Mouse (Mus musculus): ENCODE measurements around the gene Rgs8.

Rgs8 gene

DNA sequence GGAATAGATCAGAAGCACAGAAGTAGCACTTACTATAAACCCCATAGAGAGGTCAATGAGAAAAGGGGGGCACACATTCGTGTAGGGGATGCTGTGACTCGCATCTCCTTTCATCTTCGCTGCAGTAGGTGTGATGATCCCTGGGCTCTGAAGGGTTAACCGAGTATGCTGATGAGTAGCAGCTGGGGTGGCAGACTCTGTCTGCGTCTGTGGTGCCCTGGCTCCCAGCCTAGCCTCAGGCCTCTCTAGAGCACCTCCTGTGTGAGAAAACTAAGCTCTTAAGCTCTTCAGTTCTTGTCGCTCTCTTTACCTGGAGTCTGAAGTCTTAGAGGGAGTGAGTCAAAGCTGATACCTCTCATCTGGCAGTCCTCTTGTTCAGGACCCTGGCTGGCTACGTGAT is 51.3 kb downstream of the Rgs8 start:
- DNase-seq (ENCODE audit: extremely low spot score): no peak

DNA sequence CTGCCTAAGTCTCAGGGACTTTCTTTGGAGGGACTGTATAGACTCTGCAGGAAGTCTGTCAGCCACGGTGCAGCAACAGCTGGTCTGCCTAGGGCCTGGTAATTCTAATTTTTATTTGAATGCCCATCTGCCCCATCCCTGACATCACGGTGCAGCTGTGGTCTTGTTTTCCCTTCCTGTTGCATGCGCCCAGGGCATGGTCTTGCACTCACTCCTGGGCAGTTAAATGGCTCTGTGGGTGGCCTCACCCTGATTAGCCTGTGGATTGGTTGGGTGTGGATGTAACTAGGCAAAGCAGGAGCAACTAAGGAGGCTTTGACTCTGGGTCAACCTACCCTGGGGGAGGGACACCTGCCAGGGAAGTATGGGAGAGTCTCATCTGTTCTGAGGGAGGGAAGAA is 52.2 kb downstream of the Rgs8 start:
- no peak for DNase-seq (ENCODE audit: extremely low spot score)

DNA sequence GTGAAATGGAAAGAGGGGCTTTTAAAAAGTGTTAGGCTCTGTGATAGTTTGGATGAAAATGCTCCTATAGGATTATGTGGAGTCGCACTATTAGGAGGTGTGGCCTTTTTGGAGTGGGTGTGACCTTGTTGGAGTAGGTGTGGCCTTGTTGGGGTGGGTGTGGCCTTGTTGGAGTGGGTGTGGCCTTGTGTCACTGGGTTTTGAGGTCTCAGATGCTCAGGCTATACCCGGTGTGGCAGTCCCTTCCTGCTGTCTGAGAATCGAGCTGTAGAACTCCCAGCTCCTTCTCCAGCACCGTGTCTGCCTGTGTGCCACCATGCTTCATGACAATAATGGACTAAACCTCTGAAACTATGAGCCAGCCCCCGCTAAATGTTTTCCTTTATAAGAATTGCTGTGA is 55.8 kb downstream of the Rgs8 start:
- no peak for DNase-seq (ENCODE audit: extremely low spot score)

- no peak for DNase-seq (ENCODE audit: extremely low spot score)
These were observed 56.6 kb downstream of the Rgs8 start for GRCm38 (mm10) chr1:153709451-153709850.

DNA sequence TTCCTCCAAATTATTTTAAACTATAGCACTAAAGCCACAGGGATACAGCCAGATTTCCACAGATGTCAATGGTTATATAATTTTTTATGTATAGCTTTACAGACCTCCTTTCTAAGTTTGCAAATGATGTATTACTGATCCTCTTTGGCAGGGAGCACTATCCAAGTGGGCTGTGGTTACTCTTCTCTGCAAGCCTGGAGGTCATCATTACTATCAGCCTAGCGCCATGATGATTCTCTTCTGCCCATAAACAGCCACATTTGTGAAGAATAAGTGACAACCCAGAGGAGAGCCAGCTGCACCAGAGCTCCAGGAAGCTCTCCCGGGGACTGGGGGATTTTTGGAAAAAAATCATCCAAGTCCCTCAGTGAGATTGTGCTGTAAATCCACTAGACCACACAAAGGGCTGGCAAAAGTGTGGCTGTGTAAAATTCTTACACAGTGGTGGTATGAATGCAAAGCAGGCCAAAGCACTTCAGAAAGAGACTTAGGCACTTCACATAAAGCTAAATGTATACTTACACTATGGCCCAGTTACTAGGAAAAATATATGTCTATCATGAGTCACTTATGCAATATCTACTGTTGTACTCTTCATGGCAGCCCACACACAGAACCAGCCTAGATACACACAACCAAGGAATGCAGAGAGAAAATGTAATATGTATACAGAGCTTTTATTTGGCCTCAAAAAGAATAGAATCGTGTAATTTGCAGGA is 58.9 kb downstream of the Rgs8 start:
- no peak for DNase-seq (ENCODE audit: extremely low spot score)

GRCm38 (mm10) chr1:153712633-153713032 is 59.8 kb downstream of the Rgs8 start:
- no peak for DNase-seq (ENCODE audit: extremely low spot score)

- DNase-seq (ENCODE audit: extremely low spot score): no peak
These were observed 65.2 kb downstream of the Rgs8 start for GRCm38 (mm10) chr1:153717990-153718389.

DNA sequence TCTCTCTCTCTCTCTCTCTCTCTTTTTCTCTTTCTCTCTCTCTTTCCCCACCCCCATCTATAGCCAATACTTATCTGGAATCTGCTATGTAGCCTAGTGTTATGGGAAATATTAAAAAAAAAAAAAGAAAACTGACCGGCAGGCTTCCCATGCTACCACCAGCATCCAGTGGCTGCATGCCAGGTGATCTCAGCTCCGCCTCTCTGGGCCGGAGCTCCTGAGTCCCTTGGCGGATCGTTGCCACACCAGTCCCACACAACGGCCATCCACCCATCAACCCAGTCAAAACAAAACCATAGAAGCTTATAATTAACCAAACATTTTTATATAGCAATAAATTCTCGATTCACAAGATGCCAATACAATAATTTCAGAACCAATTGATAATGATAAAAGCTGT is 68.1 kb downstream of the Rgs8 start:
- no peak for DNase-seq (ENCODE audit: extremely low spot score)

DNA sequence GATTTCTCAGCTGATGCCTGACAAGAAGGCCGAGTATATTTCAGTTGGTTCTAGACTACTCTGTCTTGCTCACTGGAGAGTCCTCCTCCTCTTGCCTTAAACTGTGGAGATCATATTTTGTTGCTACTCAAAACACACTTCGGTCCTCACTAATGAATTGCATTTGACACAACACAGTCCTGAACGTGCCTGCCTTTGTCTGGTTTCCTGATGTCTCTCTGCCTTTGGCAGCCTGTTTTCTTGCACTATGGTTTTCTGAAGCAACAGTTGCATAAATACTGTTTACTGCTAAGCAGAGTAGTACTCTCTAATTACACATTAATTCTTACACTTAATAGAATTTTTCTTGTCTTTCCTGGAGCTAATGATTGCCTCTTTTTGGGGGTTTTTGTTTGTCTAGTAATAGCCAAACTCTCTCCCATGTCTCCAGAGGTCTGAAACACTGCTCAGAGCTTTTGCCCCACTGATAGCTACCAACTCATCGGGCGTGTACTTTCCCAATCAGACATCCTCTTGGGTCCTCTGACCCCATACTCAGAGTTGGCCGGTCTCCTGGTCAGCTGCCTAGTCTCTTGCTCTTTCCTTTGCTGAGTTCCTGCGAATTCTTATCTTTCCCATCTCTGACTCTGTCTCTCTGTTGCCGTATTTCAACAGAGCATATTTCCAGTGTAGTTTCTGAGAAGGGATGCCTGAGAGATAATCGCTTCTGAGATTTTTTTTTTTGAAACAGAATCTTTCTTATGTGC is 68.9 kb downstream of the Rgs8 start:
- no peak for DNase-seq (ENCODE audit: extremely low spot score)

GRCm38 (mm10) chr1:153723426-153723825 is 70.6 kb downstream of the Rgs8 start:
- no peak for DNase-seq (ENCODE audit: extremely low spot score)

GRCm38 (mm10) chr1:153726636-153727035 is 73.8 kb downstream of the Rgs8 start:
- no peak for DNase-seq (ENCODE audit: extremely low spot score)

DNA sequence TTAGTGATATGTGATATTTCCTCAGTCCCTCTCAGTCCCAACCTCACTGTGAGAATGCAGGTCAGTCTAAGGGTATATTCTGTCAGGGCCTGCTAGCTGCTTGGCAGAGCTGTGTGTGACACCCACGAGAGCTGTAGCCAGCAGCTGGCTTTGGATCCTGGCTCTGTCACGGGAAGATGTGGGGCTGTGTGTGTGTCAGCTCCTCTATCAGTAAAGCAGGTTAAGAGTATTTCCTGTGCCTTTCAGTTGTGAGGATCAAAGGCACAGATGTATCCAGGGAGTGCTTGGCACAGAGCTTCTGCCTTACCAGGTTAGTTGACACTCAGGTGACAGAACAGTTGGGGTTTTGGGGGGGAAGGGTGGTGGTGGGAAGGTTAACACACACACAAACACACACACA is 77.0 kb downstream of the Rgs8 start:
- no peak for DNase-seq (ENCODE audit: extremely low spot score)

- no peak for DNase-seq (ENCODE audit: extremely low spot score)
These were observed 77.8 kb downstream of the Rgs8 start for GRCm38 (mm10) chr1:153730671-153731070.

- no peak for DNase-seq (ENCODE audit: extremely low spot score)
These were observed 80.4 kb downstream of the Rgs8 start for GRCm38 (mm10) chr1:153733181-153733580.

DNA sequence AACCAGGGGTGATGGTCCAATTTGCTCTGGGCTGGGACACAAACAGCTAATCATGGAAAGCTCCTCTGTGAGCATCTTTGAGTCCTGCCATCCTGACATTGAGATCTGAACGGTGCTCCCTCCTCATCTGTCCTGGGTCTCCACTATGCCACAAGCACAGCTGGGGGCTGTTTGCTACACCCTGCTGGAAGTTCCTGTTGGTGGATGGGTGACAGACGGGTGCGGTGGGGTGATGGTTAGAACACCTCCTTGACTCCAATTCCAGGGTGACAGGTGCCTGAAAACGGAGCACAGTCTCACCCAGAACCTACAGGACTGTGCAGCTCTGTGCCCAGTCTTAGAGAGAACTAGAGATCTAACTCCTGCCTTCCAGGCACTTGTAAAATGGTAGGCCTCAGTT is 82.0 kb downstream of the Rgs8 start:
- no peak for DNase-seq (ENCODE audit: extremely low spot score)

GRCm38 (mm10) chr1:153736096-153736495 is 83.3 kb downstream of the Rgs8 start:
- DNase-seq (ENCODE audit: extremely low spot score): no peak

GRCm38 (mm10) chr1:153737101-153738085 is 84.6 kb downstream of the Rgs8 start:
- no peak for DNase-seq (ENCODE audit: extremely low spot score)

DNA sequence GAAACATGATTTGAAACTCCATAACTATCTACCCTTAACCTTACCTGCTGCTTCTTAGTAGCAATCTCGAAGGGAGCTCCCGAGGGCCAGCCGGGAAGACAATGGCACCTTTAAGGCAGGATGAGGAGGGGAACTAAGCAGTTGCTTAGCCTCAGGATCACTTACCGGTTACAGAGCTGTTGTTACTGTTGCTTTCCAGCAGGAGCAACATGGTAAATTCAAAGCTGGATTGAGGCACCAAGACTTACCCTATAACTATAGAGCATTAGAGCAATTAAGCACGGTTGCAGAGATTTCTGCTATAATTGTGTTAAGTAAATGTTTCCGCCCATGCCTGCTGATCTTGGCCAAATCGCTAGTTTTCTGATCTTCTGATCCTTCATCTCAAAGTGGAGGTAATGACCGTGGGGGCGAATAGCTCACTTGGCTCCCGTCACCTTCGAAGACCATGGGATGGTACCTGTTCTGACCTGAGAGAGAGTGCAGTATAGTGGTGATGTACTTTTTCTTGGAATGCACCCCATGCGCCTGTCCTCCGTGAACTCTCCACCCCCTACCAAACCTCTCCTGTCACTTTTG is 86.7 kb downstream of the Rgs8 start:
- DNase-seq (ENCODE audit: extremely low spot score): no peak

DNA sequence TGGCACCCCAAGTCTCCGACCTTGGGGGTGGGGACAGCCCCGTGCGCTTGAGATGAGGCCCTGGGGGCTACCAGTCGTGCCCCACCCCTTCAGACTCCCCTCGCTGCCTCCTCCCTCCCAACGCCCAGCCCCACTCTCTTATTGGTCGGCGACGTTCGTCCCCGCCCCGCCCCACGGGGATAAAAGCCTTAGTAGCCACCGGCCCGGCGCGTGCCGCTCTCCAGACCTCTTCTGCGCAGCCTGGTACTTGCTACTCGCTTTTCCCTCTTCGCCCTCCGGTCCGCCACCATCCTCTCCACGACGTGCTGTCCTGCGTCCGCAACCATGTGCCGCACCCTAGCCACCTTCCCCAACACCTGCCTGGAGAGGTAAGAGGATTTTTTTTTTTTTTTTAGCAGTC is 87.3 kb downstream of the Rgs8 start, which contains the start of gene Rgs16:
Gene Rgs16 (plus strand): TSS at position 205 of the 400 bp plus-strand sequence.
- peak; percentile 79 for DNase-seq (ENCODE audit: extremely low spot score)

DNA sequence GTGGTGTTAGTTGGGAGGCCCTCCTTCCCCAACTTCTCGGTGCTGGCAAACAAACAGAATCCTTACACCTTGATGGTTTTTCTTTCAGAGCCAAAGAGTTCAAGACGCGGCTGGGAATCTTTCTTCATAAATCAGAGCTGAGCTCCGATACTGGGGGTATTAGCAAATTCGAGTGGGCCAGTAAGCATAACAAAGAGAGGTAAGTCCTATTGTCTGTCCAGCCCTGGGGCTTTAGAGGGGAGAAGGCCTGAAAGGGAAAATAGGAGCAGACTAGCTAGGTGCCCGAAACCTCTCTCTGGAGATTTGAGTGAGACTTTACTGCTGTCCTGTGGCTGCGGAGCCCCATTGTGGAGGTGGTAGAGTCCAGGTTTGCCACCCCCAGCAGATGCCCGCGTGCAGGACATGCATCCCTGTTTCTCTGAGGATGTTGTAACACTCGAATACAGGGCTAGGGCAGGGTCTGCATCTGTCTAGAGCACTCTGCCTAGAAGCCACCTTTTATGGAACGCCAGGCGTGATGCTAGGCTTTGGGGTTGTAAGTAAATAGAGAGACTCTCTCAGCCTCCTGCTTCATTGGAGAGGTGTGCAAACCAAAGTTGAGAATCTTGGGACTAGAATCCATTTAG is 88.1 kb downstream of the Rgs8 start:
- no peak for DNase-seq (ENCODE audit: extremely low spot score)

All from embryo, embryonic 9.5 days (tissue).